Mouse (Mus musculus): ENCODE results near the gene Gsto2.
A peak's percentile ranks its signal among the peaks of the same experiment; 100 is the strongest.

DNA sequence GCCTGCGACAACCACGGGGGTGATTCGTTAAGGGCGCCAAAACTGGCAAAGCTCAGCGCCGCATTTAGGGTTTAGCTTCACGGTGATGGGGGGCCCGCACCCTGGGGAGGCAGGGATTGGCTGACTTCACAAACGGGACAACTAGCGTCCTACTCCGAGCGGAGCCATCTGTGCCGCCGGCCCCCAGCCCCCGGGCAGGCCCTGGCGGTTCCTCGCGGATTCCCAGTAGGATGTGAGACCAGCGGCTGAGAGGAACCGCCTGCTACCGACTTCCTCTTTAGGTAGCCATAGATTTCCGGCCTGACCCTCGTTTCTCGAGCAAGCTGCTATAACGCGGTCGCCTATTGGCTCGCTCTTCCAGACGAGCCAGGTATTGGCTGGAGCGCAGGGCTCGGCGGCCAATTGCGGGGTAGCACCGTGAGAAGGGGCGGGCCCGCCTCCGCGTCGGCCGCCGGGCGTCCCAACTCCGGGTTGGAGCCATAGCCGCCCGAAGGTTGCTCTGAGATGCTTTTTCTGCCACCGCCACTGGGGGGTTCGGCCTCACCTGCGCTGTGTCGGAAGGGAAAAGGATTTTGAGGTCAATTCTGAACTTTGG, at the start of gene Gsto2:
- TF ChIP-seq CTCF (IDR thresholded peaks at IDR 0.05; ENCODE audit: low read depth) (peak; percentile 70), EP300 (IDR thresholded peaks at IDR 0.05; ENCODE audit: low read depth) (peak; percentile 35; the same call in 1 of the 2 replicates)
